Mouse (Mus musculus) forebrain, embryonic 12.5 days (tissue): ENCODE results near the gene Fam72a. TPM values are rescaled to one million over a fixed set of nuclear protein-coding genes. Genes with fewer than 3 reads are reported as not detected.

Experiments
- ATAC-seq: fragments of 200-750 bp; cut with Nextera tagmentation; 2 replicates; pipeline ENCODE4 v1.8.0; 2017; ENCODE audit warnings: moderate TSS enrichment; ENCODE audit not compliant: low FRiP score
- H3K27ac ChIP-seq: fragments of 300-500 bp; sonication (generic); 2 replicates; pipeline ENCODE4 v1.5.1; 2016; ENCODE audit warnings: mild to moderate bottlenecking
- H3K27me3 ChIP-seq: fragments of 300-500 bp; sonication (generic); 2 replicates; pipeline ENCODE4 v1.6.1; 2016; ENCODE audit warnings: mild to moderate bottlenecking
- H3K36me3 ChIP-seq: fragments of 300-500 bp; sonication (generic); replicated peaks from 2 replicates; pipeline ENCODE4 v1.6.1; 2016; ENCODE audit warnings: mild to moderate bottlenecking
- H3K4me1 ChIP-seq: fragments of 300-500 bp; sonication (generic); 2 replicates; pipeline ENCODE4 v1.6.1; 2016
- H3K4me2 ChIP-seq: fragments of 300-500 bp; sonication (generic); 2 replicates; pipeline ENCODE4 v1.6.1; 2016; ENCODE audit warnings: mild to moderate bottlenecking, moderate library complexity
- H3K4me3 ChIP-seq: fragments of 300-500 bp; sonication (generic); replicated peaks from 2 replicates; pipeline ENCODE4 v1.5.1; 2016; ENCODE audit warnings: mild to moderate bottlenecking
- H3K9ac ChIP-seq: fragments of 300-500 bp; sonication (generic); 2 replicates; pipeline ENCODE4 v1.6.1; 2016; ENCODE audit warnings: mild to moderate bottlenecking
- H3K9me3 ChIP-seq: fragments of 300-500 bp; sonication (generic); 2 replicates; pipeline ENCODE4 v1.6.1; 2016
- WGBS: fragments of 180-500 bp; shearing (Covaris S2); methylation state at CpG from one replicate; pipeline ENCODE4 v1.1.7; 2016; 5-methylcytosine and 5-hydroxymethylcytosine counted together
- polyA plus RNA-seq: library from polyadenylated mRNA; unstranded; fragments of >200 nt; fragmentation: Nextera tagmentation; extraction: Ambion mirVana; gene quantifications from 2 replicates; pipeline ENCODE4 v1.2.1, GENCODE M21; 2016

Fam72a gene
- polyA plus RNA-seq, 1 experiment from 2014 or later, result 5.5 TPM

DNA sequence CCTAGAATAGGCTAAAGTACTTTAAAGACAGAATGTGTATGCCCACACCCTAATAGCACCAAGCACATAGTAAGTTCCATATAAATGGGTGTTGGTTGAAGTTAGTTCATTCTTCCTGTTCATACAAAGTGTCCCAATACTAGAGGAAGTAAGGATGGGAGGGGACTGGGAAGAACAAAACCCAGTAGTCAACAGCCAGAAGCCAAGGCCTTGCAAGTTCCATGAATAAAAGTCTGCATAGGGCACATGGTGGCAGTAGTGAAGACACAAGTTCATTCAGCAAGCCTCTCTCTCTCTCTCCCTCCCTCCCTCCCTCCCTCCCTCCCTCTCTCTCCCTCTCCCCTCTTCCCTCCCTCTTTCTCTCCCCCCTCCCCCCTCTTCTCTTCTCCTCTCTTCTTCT lies 16.6 kb upstream of the Fam72a start:
- Histone ChIP-seq H3K4me3 (no peak overlapping the region), H3K4me2 (no peak overlapping the region), H3K36me3 (no peaks in the 10 kb centered on the region), H3K27me3 (no peaks in the 10 kb centered on the region), H3K9me3 (no peaks in the 10 kb centered on the region), H3K27ac (no peak overlapping the region), H3K9ac (no peak overlapping the region), H3K4me1 (0 out of 2 replicates have a peak, but pooled peaks cover 5% of the 10 kb centered on the region)
- no peak for ATAC-seq

DNA sequence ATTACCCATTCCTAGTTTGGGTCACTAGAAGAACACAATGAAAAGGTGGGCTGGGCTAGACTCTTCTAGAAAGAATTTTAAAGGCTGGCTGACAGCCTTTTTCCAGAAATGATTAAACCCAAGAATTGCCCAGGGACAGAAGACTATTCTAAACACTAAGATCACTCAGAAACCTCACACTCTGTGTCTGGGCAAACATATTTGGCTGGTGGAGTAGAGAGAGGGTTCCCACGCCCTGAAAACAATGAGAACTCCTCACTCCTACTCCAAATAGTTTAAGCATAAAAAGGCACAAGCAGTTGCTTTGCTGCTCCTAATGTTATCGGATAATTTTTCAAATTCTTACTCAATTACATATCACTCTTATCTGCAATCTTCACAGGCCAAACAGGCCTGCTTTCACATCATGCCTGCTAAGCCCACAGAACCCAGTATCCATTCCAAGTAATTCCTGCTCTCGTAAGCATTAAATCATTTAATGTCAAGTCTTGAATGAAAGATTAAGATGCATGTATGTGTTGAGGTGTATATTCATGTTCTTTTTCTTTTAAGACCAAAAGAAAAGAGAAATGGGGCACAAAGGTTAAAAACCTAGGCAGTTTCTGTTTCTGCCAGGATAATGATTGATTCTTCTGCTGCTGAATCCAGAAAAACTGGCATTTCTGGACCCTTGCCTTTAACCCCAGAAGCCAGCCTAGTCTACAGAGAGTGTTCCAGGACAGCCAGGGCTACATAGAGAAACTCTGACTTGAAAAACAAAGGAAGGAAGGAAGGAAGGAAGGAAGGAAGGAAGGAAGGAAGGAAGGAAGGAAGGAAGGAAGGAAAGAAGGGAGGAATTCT lies 15.8 kb upstream of the Fam72a start:
- no peaks in the 10 kb centered on the region for H3K36me3 ChIP-seq
- H3K4me1 ChIP-seq, result 0 out of 2 replicates have a peak, but pooled peaks cover 5% of the 10 kb centered on the region
- H3K9ac ChIP-seq, result no peak overlapping the region
- H3K27me3 ChIP-seq, result no peaks in the 10 kb centered on the region
- 81% methylated on average over 3 of the region's 3 CpGs for WGBS
- no peak overlapping the region for H3K27ac ChIP-seq
- ATAC-seq, result no peak
- no peaks in the 10 kb centered on the region for H3K9me3 ChIP-seq
- no peak overlapping the region for H3K4me3 ChIP-seq
- H3K4me2 ChIP-seq, result no peak overlapping the region

DNA sequence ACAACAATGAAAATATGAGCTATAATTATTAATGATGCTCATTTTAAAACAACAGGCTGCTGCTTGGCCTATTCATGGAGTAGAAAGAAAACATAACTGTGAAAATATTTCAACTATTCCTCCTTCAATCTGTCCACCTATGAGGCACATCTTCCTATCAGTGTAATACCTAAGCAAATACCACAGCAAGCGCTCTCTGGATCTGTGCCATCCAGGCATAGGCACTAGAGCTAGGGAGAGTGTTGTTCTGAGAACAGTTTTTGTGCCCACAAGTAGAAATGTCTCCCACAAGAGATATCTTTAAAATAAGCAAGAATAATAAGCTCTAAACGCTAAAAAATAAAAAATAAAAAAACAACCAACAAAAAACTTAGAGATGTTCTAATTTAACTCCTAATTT lies 14.6 kb upstream of the Fam72a start:
- Histone ChIP-seq H3K4me2 (no peak overlapping the region), H3K4me1 (0 out of 2 replicates have a peak, but pooled peaks cover 5% of the 10 kb centered on the region), H3K36me3 (no peaks in the 10 kb centered on the region), H3K4me3 (no peak overlapping the region), H3K27me3 (no peaks in the 10 kb centered on the region), H3K9me3 (no peaks in the 10 kb centered on the region), H3K27ac (no peak overlapping the region), H3K9ac (no peak overlapping the region)
- ATAC-seq, result no peak
- WGBS, result 89% methylated on average over 2 of the region's 2 CpGs

DNA sequence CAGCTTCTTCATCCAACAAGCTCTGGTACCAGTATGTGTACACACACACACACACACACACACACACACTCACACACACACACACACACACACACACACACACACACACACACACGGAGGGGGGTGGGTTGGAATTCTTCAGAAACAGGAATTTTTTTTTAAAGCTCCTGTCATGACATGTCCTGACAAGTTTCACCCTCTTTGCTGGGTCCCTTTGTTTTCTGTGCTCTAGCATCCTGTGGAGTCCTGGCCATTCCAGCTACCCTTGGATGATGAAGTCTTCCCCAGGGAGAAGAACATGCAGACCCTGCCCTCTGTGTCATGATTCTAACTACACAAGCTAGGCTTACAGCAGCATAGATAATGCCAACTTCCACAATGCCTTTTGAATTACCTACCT lies 13.5 kb upstream of the Fam72a start:
- no peaks in the 10 kb centered on the region for H3K36me3 ChIP-seq
- WGBS, result 69% methylated on average over 1 of the region's 1 CpGs
- no peak overlapping the region for H3K4me2 ChIP-seq
- H3K27me3 ChIP-seq, result no peaks in the 10 kb centered on the region
- no peak overlapping the region for H3K27ac ChIP-seq
- H3K9ac ChIP-seq, result no peak overlapping the region
- 0 out of 2 replicates have a peak, but pooled peaks cover 5% of the 10 kb centered on the region for H3K4me1 ChIP-seq
- H3K4me3 ChIP-seq, result no peak overlapping the region
- no peak for ATAC-seq
- H3K9me3 ChIP-seq, result no peaks in the 10 kb centered on the region

DNA sequence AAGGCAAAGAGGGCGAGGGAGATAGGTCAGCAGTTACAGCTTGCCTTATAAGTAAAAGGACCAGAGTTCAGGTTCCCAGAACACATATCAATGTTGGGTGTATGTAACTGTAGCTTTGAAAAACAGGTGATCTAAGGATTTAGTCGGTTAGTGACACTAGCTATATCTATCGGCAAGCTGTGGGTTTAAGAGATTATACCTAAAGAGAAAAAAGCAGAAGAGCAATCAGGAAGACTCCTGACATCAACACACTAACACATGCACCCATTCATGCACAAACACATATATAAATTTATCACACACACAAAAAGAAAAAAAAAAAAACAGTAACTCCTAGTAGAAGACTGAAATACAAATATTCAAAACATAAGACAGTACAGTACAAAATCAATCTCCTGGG lies 11.1 kb upstream of the Fam72a start:
- Histone ChIP-seq H3K36me3 (no peaks in the 10 kb centered on the region), H3K4me1 (0 out of 2 replicates have a peak, but pooled peaks cover 10% of the 10 kb centered on the region), H3K27me3 (no peaks in the 10 kb centered on the region), H3K4me2 (no peak overlapping the region), H3K27ac (no peak overlapping the region), H3K9ac (no peak overlapping the region), H3K4me3 (no peak overlapping the region), H3K9me3 (no peaks in the 10 kb centered on the region)
- WGBS, result 96% methylated on average over 3 of the region's 3 CpGs
- no peak for ATAC-seq

DNA sequence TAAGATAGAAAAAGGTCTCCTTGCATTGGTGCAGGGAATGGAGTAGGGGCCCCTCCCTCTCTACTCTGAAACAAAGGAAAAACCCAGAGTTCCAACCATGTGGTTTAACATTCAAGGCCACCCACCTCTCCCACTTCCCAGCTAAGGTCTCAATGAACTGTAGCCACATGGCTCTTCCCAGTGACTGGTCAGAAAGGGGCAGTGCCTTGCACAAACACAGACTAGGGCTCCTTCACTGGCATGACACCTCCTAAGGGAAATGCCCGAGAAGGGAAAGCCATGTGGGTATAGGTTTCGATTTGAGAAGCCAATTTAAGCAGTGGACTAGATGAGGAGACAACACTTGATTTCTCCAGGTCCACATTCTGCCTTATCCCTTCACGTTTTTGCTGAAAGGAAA lies 3.9 kb upstream of the Fam72a start:
- no peak for ATAC-seq
- peak overlapping the region; percentile 82 for H3K4me3 ChIP-seq
- H3K27me3 ChIP-seq, result no peaks in the 10 kb centered on the region
- WGBS, result 53% methylated on average over 3 of the region's 3 CpGs
- H3K36me3 ChIP-seq, result no peaks in the 10 kb centered on the region
- peak overlapping the region; percentile 98 for H3K4me2 ChIP-seq
- no peaks in the 10 kb centered on the region for H3K9me3 ChIP-seq
- peak overlapping the region; percentile 87; the same call in 1 of the 2 replicates for H3K9ac ChIP-seq
- H3K4me1 ChIP-seq, result peaks cover 44% of the 10 kb centered on the region
- H3K27ac ChIP-seq, result no peak overlapping the region

DNA sequence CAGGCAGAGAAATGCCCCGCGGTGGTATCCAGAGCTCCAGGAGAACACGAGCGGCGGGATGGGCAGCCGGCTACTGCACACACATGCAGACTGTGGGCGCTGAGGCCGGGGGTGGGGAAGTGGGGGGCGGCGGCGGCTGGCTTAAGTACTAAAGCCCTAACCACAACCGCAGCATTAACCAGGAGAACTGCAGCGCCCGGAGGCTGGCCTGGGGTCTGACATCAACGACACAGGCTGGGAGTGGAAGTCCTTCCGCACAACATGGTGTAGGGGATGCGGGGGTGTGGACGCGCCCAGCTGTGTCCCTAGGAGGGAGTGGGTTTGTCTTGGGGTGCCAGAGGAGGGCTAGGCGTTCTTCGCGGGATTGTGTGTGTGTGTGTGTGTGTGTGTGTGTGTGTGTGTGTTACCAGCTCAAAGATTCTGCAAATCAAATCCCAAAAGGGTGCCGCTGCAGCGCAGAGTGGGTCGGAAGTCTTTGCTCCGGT lies 2.6 kb upstream of the Fam72a start:
- Histone ChIP-seq H3K9ac (peak overlapping the region; percentile 87), H3K4me3 (peak overlapping the region; percentile 82), H3K4me1 (peaks cover 58% of the 10 kb centered on the region), H3K27ac (peak overlapping the region; percentile 96), H3K4me2 (peak overlapping the region; percentile 98), H3K9me3 (no peaks in the 10 kb centered on the region), H3K36me3 (no peaks in the 10 kb centered on the region), H3K27me3 (no peaks in the 10 kb centered on the region)
- under 1% methylated on average over 26 of the region's 26 CpGs for WGBS
- ATAC-seq, result no peak

DNA sequence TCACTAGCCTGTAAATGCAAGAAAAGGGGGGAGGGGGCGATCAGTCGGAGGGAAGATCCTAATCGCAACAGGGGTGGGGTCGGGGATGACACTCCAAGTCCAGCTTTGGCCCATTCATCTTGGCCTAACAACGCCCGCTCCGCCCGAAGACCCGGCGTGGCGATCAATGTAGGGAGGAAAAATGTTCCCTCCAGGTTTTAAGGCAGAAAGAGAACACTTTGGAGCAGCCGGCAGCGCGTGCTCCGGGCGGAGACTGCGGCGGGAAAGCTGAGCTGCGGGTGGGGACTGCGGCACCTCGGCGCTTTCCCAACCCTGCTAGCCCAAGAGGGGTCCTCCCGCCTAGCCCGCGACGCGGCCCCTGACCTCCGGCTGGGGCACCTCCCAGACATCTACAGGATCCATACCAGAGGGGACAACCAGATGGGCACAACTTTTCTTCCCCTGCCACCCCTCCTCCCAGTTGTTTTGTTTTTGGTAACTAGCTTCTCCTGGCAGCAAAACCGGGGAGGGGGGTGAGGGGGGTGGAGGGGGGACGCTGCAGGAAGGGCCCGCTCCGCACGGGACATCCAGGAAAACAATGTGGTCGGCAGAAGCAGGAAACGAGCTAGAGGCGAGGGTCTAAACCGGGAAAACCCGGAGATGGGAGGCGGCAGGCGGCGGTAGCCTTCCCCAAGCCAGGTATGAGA lies 2.0 kb upstream of the Fam72a start:
- H3K4me2 ChIP-seq, result peak overlapping the region; percentile 98
- H3K4me3 ChIP-seq, result peak overlapping the region; percentile 82
- no peaks in the 10 kb centered on the region for H3K27me3 ChIP-seq
- under 1% methylated on average over 41 of the region's 41 CpGs for WGBS
- H3K9me3 ChIP-seq, result no peaks in the 10 kb centered on the region
- no peaks in the 10 kb centered on the region for H3K36me3 ChIP-seq
- H3K4me1 ChIP-seq, result peaks cover 63% of the 10 kb centered on the region
- peak overlapping the region; percentile 87 for H3K9ac ChIP-seq
- ATAC-seq, result no peak
- H3K27ac ChIP-seq, result peak overlapping the region; percentile 96

DNA sequence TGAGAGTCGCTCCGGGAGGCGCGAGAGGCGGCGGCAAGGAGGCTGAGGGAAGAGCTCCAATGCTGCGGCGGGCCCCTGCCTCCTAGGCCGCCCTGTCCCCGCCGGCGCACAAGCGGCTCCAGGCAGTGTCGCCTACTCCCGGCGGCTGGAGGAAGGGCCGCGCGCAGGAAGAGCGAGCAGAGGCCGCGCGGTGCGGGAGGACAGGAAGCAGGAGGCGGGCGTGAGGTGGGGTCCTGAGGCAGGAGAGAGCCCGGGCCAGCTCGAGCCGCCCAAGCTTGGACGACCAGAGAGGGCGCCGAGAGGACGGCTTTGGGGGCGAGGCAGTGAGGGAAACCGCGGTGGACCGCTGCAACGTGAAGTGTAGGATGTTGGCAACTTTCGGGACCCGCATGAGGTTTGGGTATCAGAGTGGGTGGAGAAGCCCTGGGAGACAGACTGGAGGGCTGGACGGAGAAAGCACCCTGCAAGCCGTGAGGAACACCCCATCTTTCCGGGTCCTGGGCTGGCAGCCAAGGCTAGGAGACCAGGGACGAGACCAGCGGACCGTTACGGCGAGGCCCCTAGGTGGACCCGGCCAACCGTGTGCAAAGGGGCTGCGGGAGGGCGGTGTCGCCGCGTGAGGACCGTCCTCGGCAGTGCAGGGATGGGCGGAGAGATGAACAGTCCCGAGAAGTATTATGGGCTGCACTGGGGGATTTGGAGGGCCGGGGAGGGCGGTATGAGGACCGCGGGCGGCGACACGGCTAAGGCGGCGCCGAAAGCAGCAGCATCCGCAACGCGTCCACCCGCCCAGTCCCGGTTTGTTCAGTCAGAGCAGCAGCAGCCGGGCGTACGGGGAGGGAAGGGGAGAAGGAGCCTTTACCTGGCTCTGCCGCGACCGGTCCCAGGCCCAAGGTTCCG lies 1.1 kb upstream of the Fam72a start:
- no peaks in the 10 kb centered on the region for H3K9me3 ChIP-seq
- no peaks in the 10 kb centered on the region for H3K27me3 ChIP-seq
- H3K36me3 ChIP-seq, result no peaks in the 10 kb centered on the region
- H3K4me1 ChIP-seq, result peaks cover 62% of the 10 kb centered on the region
- H3K27ac ChIP-seq, result peak overlapping the region; percentile 96
- H3K9ac ChIP-seq, result peak overlapping the region; percentile 87
- ATAC-seq, result peak; percentile 43
- H3K4me3 ChIP-seq, result peak overlapping the region; percentile 82
- peak overlapping the region; percentile 98 for H3K4me2 ChIP-seq
- WGBS, result under 1% methylated on average over 81 of the region's 81 CpGs

DNA sequence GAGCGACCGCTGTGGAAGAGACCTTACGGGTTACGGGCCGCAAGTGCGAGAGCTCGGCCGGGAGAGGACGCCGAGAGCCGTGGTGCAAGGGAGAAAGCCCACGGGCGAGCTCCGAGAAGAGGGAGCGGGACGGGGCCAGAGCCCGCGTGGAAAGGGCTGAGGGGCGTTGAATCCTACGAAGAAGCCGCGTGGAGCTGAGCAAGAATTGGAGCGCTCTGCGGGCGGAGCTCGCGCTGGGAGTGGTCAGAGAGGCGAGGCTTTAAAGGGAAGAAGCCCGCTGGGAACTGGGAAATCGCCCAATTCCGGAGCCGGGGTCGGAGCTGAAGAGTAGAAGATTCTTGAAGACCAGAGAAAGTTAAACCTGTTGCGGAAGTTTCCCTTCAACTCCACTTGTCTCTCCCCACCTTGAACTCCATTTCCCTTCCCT lies 391 bp downstream of the Fam72a start:
- H3K4me3 ChIP-seq, result peak overlapping the region; percentile 74
- no peak; the same call in 1 of the 2 replicates for ATAC-seq
- no peaks in the 10 kb centered on the region for H3K27me3 ChIP-seq
- peak overlapping the region; percentile 83 for H3K4me2 ChIP-seq
- WGBS, result under 1% methylated on average over 33 of the region's 34 CpGs
- peaks cover 50% of the 10 kb centered on the region for H3K4me1 ChIP-seq
- peak overlapping the region; percentile 92 for H3K27ac ChIP-seq
- H3K36me3 ChIP-seq, result no peaks in the 10 kb centered on the region
- H3K9me3 ChIP-seq, result no peaks in the 10 kb centered on the region
- peak overlapping the region; percentile 66 for H3K9ac ChIP-seq

DNA sequence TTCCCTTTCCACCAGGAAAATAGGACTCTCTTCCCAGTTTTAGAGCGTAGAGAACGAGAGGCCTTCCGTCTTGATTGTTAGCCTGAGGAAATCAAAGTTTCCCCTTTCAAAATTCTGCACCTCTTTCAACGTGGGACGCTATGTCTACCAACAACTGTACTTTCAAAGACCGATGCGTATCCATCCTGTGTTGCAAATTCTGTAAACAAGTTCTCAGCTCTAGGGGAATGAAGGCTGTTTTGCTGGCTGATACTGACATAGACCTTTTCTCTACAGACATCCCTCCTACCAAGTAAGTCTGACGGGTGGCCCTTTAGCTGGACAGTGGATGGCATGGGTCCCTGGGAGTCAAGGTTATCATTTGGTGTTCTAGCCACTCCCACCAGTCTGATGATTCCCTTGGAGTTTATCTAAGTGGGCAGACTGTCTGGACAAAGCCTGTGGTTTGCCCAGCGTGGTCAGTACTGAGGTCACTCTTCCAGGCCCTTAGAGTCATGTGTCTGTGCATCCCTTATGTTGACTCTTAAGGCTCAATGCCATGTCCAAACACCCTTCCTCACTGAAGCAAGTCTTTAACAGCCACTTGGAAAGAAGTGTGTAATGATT lies 961 bp downstream of the Fam72a start:
- no peak for ATAC-seq
- Histone ChIP-seq H3K36me3 (no peaks in the 10 kb centered on the region), H3K4me2 (peak overlapping the region; percentile 83), H3K9ac (peak overlapping the region; percentile 66), H3K4me1 (peaks cover 44% of the 10 kb centered on the region), H3K27ac (peak overlapping the region; percentile 92), H3K27me3 (no peaks in the 10 kb centered on the region), H3K4me3 (peak overlapping the region; percentile 74), H3K9me3 (no peaks in the 10 kb centered on the region)
- WGBS, result 2% methylated on average over 9 of the region's 9 CpGs
